Mouse (Mus musculus): Measurements from ENCODE around the gene Pxk.

DNA sequence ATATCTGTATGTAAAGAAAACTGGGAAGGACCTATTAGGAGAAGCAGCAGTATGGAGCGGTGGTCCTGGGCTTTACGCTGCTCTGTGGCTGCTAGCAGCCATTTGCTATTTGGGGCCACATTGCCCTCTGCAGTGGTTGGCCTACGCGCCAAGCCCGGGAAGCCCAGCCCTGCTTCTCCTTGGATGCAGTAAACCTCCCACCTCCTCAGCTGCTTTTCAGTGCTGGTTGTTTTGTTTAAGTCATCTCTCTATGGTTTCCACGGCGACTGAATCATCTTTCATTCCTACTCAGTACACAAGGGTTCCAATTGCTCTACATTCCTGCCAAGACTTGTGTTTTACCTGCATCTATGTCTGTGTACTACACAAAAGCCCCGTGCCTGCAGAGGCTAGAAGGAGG lies 50.8 kb downstream of the Pxk start:
- TF ChIP-seq CTCF (IDR thresholded peaks at IDR 0.05; ENCODE audit: low read depth, low read length) (no peak), POLR2A (IDR thresholded peaks at IDR 0.05; ENCODE audit: insufficient read depth, low read length) (no peak)

Measured in ES-Bruce4 (cell line).